Comparison of ENCODE assay signal across 8 mouse cellular contexts in the genomic region with DNA sequence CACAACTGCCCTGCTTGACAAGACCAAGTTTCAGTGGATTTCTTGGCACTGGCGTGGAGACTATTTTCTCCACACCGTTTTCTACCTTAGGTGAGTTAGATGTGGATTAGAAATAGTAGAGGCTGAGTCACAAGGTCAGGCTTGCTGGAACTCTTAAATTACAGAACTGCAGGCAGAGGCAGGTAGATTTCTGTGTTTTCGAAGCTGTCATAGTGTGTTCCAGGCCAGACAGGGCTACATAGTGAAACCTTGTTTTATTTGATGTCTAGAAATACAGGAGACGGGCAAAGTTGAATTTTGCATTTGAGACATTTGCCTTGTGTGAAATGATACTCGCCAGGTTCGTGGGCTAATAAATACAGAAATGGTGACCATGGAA. TPM values are rescaled to one million over a fixed set of nuclear protein-coding genes. Genes with fewer than 3 reads are reported as not detected.
DNase-seq lines count a peak whose midpoint lies in the region; ATAC-seq and TF ChIP-seq lines count a peak whose summit lies in the region.

No protein-coding gene starts in this region.

- H3K27ac ChIP-seq in liver, adult 2 months (replicated peaks; ENCODE audit: insufficient read depth, low read depth, low read length): no peak overlapping the region
- no peak overlapping the region for H3K27ac ChIP-seq in embryonic fibroblast, embryonic 13.5 days (ENCODE audit: insufficient read depth, low read length)
- no peak overlapping the region for H3K27ac ChIP-seq in limb, embryonic 11.5 days (replicated peaks; ENCODE audit: low read depth, low read length)
- H3K27ac ChIP-seq in neural tube, embryonic 14.5 days (ENCODE audit: low read depth, low read length): no peak overlapping the region

- H3K79me2 ChIP-seq in liver, adult 2 months (ENCODE audit: control insufficient read depth, insufficient read depth, low read length): no peaks in the 10 kb centered on the region

- TF ChIP-seq POLR2A in liver, adult 2 months (IDR thresholded peaks at IDR 0.05; ENCODE audit: extremely low read depth, insufficient read depth, low read length): no peak
- no peak for TF ChIP-seq POLR2A in embryonic fibroblast, embryonic 13.5 days (IDR thresholded peaks at IDR 0.05; ENCODE audit: low read depth, low read length)

- no peaks in the 10 kb centered on the region; the same call in 1 of the 2 replicates for H3K9me3 ChIP-seq in limb, embryonic 11.5 days (ENCODE audit: control insufficient read depth, low read length)
- H3K9me3 ChIP-seq in neural tube, embryonic 14.5 days (ENCODE audit: control insufficient read depth, low read length): no peaks in the 10 kb centered on the region

- WGBS in liver, adult 2 months: 52% methylated on average over 6 of the region's 6 CpGs
- WGBS in limb, embryonic 11.5 days: 57% methylated on average over 6 of the region's 6 CpGs
- 58% methylated on average over 6 of the region's 6 CpGs for WGBS in neural tube, embryonic 14.5 days

- TF ChIP-seq CTCF in liver, adult 2 months (IDR thresholded peaks at IDR 0.05; ENCODE audit: low read depth, low read length): no peak
- TF ChIP-seq CTCF in embryonic fibroblast, embryonic 13.5 days (IDR thresholded peaks at IDR 0.05; ENCODE audit: borderline replicate concordance, insufficient read depth, low read length): no peak

- no peak for DNase-seq in liver, adult 2 months (ENCODE audit: extremely low read depth, low read depth, low spot score)
- no peak for DNase-seq in liver
- no peak for DNase-seq in limb, embryonic 11.5 days (ENCODE audit: low spot score)
- no peak for DNase-seq in urinary bladder, adult 2 months (ENCODE audit: low spot score)
- DNase-seq in kidney, adult 11 months: no peak
- DNase-seq in left cerebral cortex, adult 9 months (ENCODE audit: low spot score in 2 of 2): no peak

- H3K4me3 ChIP-seq in liver, adult 2 months (ENCODE audit: insufficient read depth, low read depth, low read length): 0 out of 2 replicates have a peak overlapping the region, but pooled peaks have one; percentile 2
- peak overlapping the region; percentile 15; the same call in 1 of the 2 replicates for H3K4me3 ChIP-seq in embryonic fibroblast, embryonic 13.5 days (ENCODE audit: insufficient read depth, low read length)
- no peak overlapping the region; the same call in 1 of the 2 replicates for H3K4me3 ChIP-seq in limb, embryonic 11.5 days (ENCODE audit: low read depth, low read length)
- peak overlapping the region; percentile 61 for H3K4me3 ChIP-seq in neural tube, embryonic 14.5 days (ENCODE audit: low read depth, low read length)

- no peaks in the 10 kb centered on the region for H3K27me3 ChIP-seq in liver, adult 2 months (ENCODE audit: control insufficient read depth, insufficient read depth, low read length)
- no peaks in the 10 kb centered on the region for H3K27me3 ChIP-seq in limb, embryonic 11.5 days (ENCODE audit: control insufficient read depth, insufficient read depth, low read length)
- no peaks in the 10 kb centered on the region for H3K27me3 ChIP-seq in neural tube, embryonic 14.5 days (ENCODE audit: control insufficient read depth, insufficient read depth, low read length)

- no peaks in the 10 kb centered on the region for H3K4me1 ChIP-seq in liver, adult 2 months (ENCODE audit: control insufficient read depth, insufficient read depth, low read length)
- no peaks in the 10 kb centered on the region for H3K4me1 ChIP-seq in embryonic fibroblast, embryonic 13.5 days (ENCODE audit: control insufficient read depth, insufficient read depth, low read length)
- no peaks in the 10 kb centered on the region for H3K4me1 ChIP-seq in limb, embryonic 11.5 days (ENCODE audit: control insufficient read depth, insufficient read depth, low read length)
- peaks cover 8% of the 10 kb centered on the region for H3K4me1 ChIP-seq in neural tube, embryonic 14.5 days (ENCODE audit: control insufficient read depth, insufficient read depth, low read length)

- peak overlapping the region; percentile 47; the same call in 1 of the 2 replicates for H3K4me2 ChIP-seq in limb, embryonic 11.5 days (ENCODE audit: low read depth, severe bottlenecking)
- H3K4me2 ChIP-seq in neural tube, embryonic 14.5 days (ENCODE audit: low read depth, low read length): peak overlapping the region; percentile 75; the same call in 1 of the 2 replicates

- H3K9ac ChIP-seq in liver, adult 2 months (ENCODE audit: low read depth, low read length): 0 out of 2 replicates have a peak overlapping the region, but pooled peaks have one; percentile 21
- H3K9ac ChIP-seq in limb, embryonic 11.5 days (ENCODE audit: low read length): no peak overlapping the region
- H3K9ac ChIP-seq in neural tube, embryonic 14.5 days (replicated peaks; ENCODE audit: low read depth, low read length): no peak overlapping the region

- ATAC-seq in limb, embryonic 11.5 days (ENCODE audit: insufficient number of reproducible peaks, low FRiP score, low TSS enrichment, low read depth): no peak
- no peak; the same call in 1 of the 2 replicates for ATAC-seq in neural tube, embryonic 14.5 days (ENCODE audit: low read depth)

- peaks cover 7% of the 10 kb centered on the region; the same call in 1 of the 2 replicates for H3K36me3 ChIP-seq in liver, adult 2 months (ENCODE audit: control insufficient read depth, insufficient read depth, low read length)
- H3K36me3 ChIP-seq in limb, embryonic 11.5 days (ENCODE audit: control insufficient read depth, insufficient read depth, low read length): 0 out of 2 replicates have a peak, but pooled peaks cover 3% of the 10 kb centered on the region
- peaks cover 14% of the 10 kb centered on the region for H3K36me3 ChIP-seq in neural tube, embryonic 14.5 days (ENCODE audit: control insufficient read depth, insufficient read depth, low read length)

RNA-seq across cellular contexts. Expression of gene Zfp954, which starts 0.3 kb away (rescaled TPM):
- 7.7 and 8.9 TPM in 2 replicates for total RNA-seq in liver, adult 2 months (2014; rRNA removed)
- polyA plus RNA-seq in liver, adult 2 months (2012; rRNA removed): 3.5 and 5.1 TPM in 2 replicates
- 8.9 and 9.2 TPM in 2 replicates for polyA plus RNA-seq in embryonic fibroblast, embryonic 13.5 days (2011; ENCODE audit: insufficient read length, low read depth, missing spikeins)
- 13.4 and 14.8 TPM in 2 replicates for polyA plus RNA-seq in limb, embryonic 11.5 days (2014; fragmentation: Nextera tagmentation; extraction: Ambion mirVana)
- polyA plus RNA-seq in neural tube, embryonic 14.5 days (2014; fragmentation: Nextera tagmentation; extraction: Ambion mirVana): 22.7 and 23.8 TPM in 2 replicates
- 12.7 and 15.2 TPM in 2 replicates for polyA plus RNA-seq in urinary bladder, adult 2 months (2012; rRNA removed)

RNA-seq across cellular contexts. Expression of gene Zfp773, which starts 15.0 kb away (rescaled TPM):
- total RNA-seq in liver, adult 2 months (2014; rRNA removed): 0.18 and 0.54 TPM in 2 replicates
- polyA plus RNA-seq in liver, adult 2 months (2012; rRNA removed): 0.04 and 0.09 TPM in 2 replicates
- 0.13 and 0.26 TPM in 2 replicates for polyA plus RNA-seq in embryonic fibroblast, embryonic 13.5 days (2011; ENCODE audit: insufficient read length, low read depth, missing spikeins)
- polyA plus RNA-seq in limb, embryonic 11.5 days (2014; fragmentation: Nextera tagmentation; extraction: Ambion mirVana): 2.6 and 3.5 TPM in 2 replicates
- polyA plus RNA-seq in neural tube, embryonic 14.5 days (2014; fragmentation: Nextera tagmentation; extraction: Ambion mirVana): 13.8 and 15.4 TPM in 2 replicates
- polyA plus RNA-seq in urinary bladder, adult 2 months (2012; rRNA removed): 0.44 and 0.57 TPM in 2 replicates

RNA-seq across cellular contexts. Expression of gene Zfp418, which starts 49.5 kb away (rescaled TPM):
- total RNA-seq in liver, adult 2 months (2014; rRNA removed): 0.92 and 1.1 TPM in 2 replicates
- polyA plus RNA-seq in liver, adult 2 months (2012; rRNA removed): 0.29 and 0.32 TPM in 2 replicates
- 2.0 and 2.6 TPM in 2 replicates for polyA plus RNA-seq in embryonic fibroblast, embryonic 13.5 days (2011; ENCODE audit: insufficient read length, low read depth, missing spikeins)
- 4.1 and 4.8 TPM in 2 replicates for polyA plus RNA-seq in limb, embryonic 11.5 days (2014; fragmentation: Nextera tagmentation; extraction: Ambion mirVana)
- polyA plus RNA-seq in neural tube, embryonic 14.5 days (2014; fragmentation: Nextera tagmentation; extraction: Ambion mirVana): 3.6 and 3.9 TPM in 2 replicates
- 2.2 and 2.7 TPM in 2 replicates for polyA plus RNA-seq in urinary bladder, adult 2 months (2012; rRNA removed)
